Mouse (Mus musculus) ovary, adult 18-20 months (tissue): Measurements from ENCODE around the gene Gm49352.
"Not testable (repeated sequence)": the region's sequence is repeated elsewhere in the genome, so short reads cannot be mapped to it uniquely, and the experiment has no call there.

Experiments used
- DNase-seq: peaks from one replicate; pipeline ENCODE4 v3.0.0; 2022; ENCODE audit warnings: low spot score, mixed read lengths

Gm49352 gene

GRCm38 (mm10) chr13:61568074-61568473 is at the start of gene Gm49352:
Gene Gm49352 (minus strand): TSS chr13:61568174.
- not testable (repeated sequence) for DNase-seq

DNA sequence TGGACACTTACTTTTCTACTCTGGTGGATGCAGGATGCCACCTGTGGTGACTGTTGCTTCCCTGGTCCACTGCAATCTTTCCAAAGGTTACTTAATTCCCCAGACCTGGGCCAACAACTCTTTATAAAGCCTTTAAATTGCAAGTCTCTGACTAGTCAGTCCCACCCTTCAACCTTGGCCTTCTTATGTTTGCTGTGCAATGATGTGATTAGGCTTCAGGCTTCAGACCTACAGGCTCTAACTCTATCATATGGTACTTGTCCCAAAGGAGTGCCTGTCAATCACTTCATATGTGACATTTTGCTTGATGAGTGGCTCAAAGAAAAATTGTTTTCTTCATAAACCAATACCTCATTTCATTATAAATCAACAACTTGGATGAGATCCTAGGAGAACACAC is 2.1 kb upstream of the Gm49352 start, which contains the start of gene Cts3:
TSS of gene Cts3 (minus strand) at position 101 of the 400 bp plus-strand sequence.
- no peak for DNase-seq

DNA sequence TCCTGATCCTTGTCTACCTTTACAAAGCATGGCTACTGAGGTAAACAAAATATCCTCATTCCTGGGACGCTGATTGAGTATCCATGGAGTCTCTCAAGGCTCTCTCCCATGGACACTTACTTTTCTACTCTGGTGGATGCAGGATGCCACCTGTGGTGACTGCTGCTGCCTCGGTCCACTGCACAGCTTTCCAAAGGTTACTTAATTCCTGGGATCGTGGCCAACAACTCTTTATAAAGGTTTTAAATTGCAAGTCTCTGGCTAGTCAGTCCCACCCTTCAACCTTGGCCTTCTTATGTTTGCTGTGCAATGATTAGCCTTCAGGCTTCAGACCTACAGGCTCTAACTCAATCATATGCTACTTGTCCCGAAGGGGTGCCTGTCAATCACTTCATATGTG is 26.3 kb downstream of the Gm49352 start, which contains the start of gene Ctsm:
TSS of gene Ctsm (minus strand) at position 209 of the 400 bp plus-strand sequence.
- no peak for DNase-seq
